Mouse (Mus musculus): Measurements from ENCODE around the gene Krt20.

Gene Krt20

DNA sequence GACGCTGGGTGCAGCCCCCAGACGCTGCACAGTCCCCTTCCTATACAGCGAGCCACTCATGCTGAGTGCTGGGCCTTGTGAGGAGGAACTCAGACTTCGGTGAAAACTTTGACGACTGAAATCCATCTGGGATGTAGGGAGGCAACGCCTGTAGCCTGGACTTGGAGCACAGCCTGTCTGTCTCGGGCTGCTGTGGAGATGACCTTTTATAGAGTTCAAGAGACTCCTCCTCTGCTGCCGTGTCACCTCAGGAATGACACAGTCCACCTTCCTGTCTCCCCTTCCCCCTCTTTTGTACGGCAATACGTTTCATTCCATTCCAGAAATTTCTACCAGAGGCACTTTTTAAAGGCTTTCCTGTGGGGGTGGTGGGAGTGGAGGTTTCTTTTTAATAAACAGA lies at the start of gene Krt20:
Gene Krt20 (minus strand): TSS at position 179 of the 400 bp plus-strand sequence.
- DNase-seq (ENCODE audit: extremely low read depth, insufficient read length, low spot score), result no peak

GRCm38 (mm10) chr11:99474981-99475380 lies 37.0 kb upstream of the Krt20 start:
- DNase-seq (ENCODE audit: extremely low read depth, insufficient read length, low spot score), result no peak

- no peak for DNase-seq (ENCODE audit: extremely low read depth, insufficient read length, low spot score)
Observed at GRCm38 (mm10) chr11:99473433-99473832, 35.5 kb upstream of the Krt20 start.

DNA sequence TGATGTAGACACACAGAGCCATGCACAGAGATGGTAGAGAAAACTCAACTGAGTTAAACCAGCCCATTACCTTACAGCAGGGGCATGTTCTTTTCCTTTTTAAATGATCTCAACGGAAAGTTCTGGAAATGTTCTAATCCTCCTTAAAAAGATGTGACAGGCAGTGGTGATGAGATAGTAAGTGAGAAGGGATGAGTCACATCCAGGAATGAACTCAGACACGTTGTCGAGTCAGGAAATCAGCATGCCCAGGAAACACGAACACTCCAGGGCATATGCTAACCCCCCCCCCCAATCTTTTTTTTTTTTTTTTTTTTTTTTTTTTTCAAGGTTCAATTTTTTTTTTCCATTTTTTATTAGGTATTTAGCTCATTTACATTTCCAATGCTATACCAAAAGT lies 34.5 kb upstream of the Krt20 start:
- peak; percentile 21 for DNase-seq (ENCODE audit: extremely low read depth, insufficient read length, low spot score)

GRCm38 (mm10) chr11:99471946-99472345 lies 34.0 kb upstream of the Krt20 start:
- peak; percentile 44 for DNase-seq (ENCODE audit: extremely low read depth, insufficient read length, low spot score)

- no peak for DNase-seq (ENCODE audit: extremely low read depth, insufficient read length, low spot score)
Observed at GRCm38 (mm10) chr11:99469228-99469627, 31.3 kb upstream of the Krt20 start.

- no peak for DNase-seq (ENCODE audit: extremely low read depth, insufficient read length, low spot score)
Observed at GRCm38 (mm10) chr11:99468566-99468965, 30.6 kb upstream of the Krt20 start.

DNA sequence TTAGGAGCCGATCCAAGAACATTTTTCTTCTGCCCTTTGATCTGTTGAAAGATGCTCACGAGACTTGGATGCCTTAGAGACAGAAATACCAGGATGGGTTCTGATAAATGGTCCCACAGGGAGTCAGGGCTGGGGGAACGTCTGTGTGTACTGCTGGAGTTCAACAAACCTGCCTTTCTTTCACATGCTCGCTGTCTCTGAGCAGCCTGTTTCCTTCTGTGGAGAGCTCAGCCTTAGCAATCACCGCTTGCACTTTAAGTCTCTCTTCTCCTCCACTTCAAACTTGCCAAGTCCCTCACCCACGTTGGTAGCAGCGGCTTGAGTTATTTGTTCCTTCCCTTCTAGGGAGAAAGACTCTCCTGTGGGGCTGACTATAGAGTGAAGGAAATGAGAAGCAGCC lies 28.4 kb upstream of the Krt20 start:
- no peak for DNase-seq (ENCODE audit: extremely low read depth, insufficient read length, low spot score)

GRCm38 (mm10) chr11:99464836-99465235 lies 26.9 kb upstream of the Krt20 start:
- peak; percentile 54 for DNase-seq (ENCODE audit: extremely low read depth, insufficient read length, low spot score)

GRCm38 (mm10) chr11:99463155-99463554 lies 25.2 kb upstream of the Krt20 start:
- no peak for DNase-seq (ENCODE audit: extremely low read depth, insufficient read length, low spot score)

- DNase-seq (ENCODE audit: extremely low read depth, insufficient read length, low spot score), result no peak
Observed at GRCm38 (mm10) chr11:99461736-99462135, 23.8 kb upstream of the Krt20 start.

DNA sequence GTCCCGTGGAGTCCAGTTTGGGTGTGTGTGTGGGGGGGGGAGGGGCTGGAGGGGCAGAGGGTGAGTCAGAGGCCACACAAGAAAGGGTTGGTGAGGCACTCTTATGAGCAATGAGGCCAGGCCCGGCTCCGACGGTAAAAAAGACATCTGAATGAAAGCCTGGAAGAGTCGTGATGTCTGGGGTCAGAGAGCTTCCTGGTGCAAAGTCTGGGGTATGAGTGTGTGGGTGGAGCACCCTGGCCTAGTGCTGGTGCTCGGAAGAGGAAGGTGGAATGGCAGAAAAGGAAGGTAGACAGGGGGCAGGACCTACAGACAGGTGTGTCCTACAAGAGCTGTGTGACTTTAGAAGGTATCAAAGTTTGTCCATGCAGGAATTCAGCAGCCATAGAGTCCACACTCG lies 20.9 kb upstream of the Krt20 start:
- DNase-seq (ENCODE audit: extremely low read depth, insufficient read length, low spot score), result peak; percentile 16

DNA sequence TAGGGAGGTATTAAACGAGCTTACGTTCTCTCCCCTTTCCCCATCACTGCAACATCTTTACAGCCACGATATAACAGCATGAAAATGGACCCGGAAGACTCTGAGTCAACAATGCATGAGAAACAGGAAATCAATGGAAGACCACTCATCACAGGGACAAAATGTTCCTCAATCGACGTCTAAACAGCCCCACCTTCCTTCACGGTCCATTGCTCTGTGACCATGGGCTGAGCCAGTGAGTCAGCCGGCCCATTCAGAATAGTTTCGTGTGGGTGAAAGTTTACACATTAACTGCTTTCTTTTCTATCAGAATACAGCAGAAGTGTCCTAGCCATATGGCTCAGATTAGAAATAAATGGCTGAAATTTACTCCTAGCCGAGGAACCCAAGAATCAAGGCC lies 16.8 kb upstream of the Krt20 start:
- no peak for DNase-seq (ENCODE audit: extremely low read depth, insufficient read length, low spot score)

DNA sequence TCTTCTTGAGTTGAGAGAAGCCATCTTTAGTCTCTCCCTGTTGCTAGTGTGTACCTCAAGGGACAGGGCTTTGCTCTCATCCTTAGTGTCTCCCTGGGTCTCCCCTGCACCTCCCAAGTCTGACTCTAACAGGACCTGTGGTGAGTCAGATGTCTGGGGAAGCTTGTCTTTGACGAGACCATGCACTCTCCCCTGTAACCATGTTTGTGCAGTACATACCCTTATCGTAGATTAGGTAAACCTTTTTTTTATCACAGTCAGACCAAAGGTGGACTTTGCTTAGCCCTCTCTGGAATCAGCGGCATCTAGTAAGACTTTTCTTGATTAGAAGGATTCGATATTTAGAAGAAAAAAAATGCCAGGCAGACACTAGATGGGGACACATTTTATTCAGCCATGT lies 16.1 kb upstream of the Krt20 start:
- DNase-seq (ENCODE audit: extremely low read depth, insufficient read length, low spot score), result no peak

GRCm38 (mm10) chr11:99448769-99449168 lies 10.8 kb upstream of the Krt20 start:
- DNase-seq (ENCODE audit: extremely low read depth, insufficient read length, low spot score), result no peak

- DNase-seq (ENCODE audit: extremely low read depth, insufficient read length, low spot score), result no peak
Observed at GRCm38 (mm10) chr11:99441220-99441619, 3.3 kb upstream of the Krt20 start.

- no peak for DNase-seq (ENCODE audit: extremely low read depth, insufficient read length, low spot score)
Observed at GRCm38 (mm10) chr11:99439465-99439864, 1.5 kb upstream of the Krt20 start.

DNA sequence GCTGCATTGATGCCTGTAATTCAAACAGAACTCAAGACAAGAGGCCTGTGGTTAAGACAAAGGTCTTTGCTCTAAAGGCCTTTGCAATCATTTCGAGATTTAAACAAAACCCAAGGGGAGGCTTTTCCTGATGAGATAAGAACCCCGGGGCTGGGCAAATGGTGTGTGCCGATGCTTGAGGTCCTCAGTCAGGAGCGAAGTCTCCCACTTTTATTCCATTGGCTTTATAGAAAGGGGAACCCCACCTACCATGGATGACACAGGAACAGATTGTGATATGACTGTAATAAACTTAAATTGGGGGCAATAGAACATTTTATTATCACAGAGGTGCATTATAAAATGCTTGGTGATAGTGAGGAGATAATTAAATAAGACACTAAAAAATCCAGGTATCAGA lies 1.3 kb downstream of the Krt20 start:
- no peak for DNase-seq (ENCODE audit: extremely low read depth, insufficient read length, low spot score)

DNA sequence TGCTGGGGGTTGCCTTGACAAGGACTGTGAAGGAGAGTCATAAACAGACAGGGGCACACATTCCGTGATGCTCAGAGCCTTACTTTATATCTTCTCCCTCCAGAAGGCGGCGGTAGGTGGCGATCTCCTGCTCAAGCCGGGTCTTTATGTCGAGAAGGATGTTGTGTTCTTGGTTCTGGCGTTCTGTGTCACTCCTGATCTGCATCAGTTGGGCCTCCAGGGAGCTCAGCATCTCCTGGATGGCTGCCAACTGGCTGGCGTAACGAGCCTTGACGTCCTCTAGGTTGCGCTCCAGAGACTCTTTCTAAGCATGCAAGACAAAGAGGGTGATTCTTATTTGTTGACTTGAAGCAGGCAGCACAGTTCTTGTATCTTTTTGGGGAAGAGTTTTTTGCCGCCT lies 7.3 kb downstream of the Krt20 start:
- no peak for DNase-seq (ENCODE audit: extremely low read depth, insufficient read length, low spot score)

- DNase-seq (ENCODE audit: extremely low read depth, insufficient read length, low spot score), result no peak
Observed at GRCm38 (mm10) chr11:99422159-99422558, 15.8 kb downstream of the Krt20 start, which contains the start of gene Krt12. TSS of gene Krt12 (minus strand) at chr11:99422259.

GRCm38 (mm10) chr11:99420586-99420985 lies 17.4 kb downstream of the Krt20 start:
- no peak for DNase-seq (ENCODE audit: extremely low read depth, insufficient read length, low spot score)

DNA sequence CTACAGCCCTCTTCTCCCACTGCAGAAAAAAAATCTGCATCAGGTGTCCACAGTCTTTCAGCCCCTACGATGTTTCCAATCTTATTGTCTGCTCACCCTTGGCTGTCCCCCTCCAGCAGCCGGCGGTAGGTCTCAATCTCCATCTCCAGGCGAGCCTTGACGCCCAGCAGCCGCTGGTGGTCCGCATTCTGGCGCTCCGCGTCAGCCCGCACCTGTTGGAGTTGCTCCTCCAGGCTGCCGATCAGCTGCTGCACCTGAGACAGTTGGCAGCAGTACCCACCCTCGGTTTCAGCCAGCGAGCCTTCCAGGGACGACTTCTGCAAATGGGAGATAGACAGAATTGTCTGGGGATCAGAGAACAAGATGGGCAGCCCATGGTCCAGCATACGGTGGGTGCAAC lies 20.1 kb downstream of the Krt20 start:
- no peak for DNase-seq (ENCODE audit: extremely low read depth, insufficient read length, low spot score)

DNA sequence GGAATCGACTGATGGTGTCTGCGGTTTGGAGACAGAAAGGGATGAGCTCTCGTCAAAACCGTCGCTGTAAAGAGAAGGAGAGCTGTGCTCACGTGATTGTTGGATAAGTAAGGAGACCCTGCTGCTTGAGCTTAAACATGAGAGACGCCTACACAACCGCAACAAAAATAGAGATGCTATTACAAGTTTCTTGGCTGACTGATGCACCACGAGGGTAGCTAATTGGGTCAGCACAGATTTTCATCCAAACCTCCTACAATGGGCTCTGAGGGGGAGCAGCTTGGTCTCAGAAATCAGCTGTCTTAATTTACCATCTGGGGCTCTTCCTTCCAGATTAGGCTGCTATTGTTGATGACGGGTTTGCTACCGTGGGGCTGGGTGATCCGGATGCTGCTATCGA lies 21.0 kb downstream of the Krt20 start:
- no peak for DNase-seq (ENCODE audit: extremely low read depth, insufficient read length, low spot score)

All from 3134 (cell line).